Mouse (Mus musculus) heart, embryonic 16.5 days (tissue): ENCODE data around the gene Fgr. TPM values are rescaled to one million over a fixed set of nuclear protein-coding genes. Genes with fewer than 3 reads are reported as not detected.
A peak's percentile ranks its signal among the peaks of the same experiment; 100 is the strongest.

Experiments
- ATAC-seq: fragments of 200-750 bp; cut with Nextera tagmentation; replicated peaks from 2 replicates; pipeline ENCODE4 v1.8.0; 2017; ENCODE audit warnings: moderate number of reproducible peaks; ENCODE audit not compliant: insufficient read depth, low FRiP score; ENCODE audit errors: extremely low read depth
- H3K27ac ChIP-seq: fragments of 300-500 bp; sonication (generic); 2 replicates; pipeline ENCODE4 v1.5.1; 2014; ENCODE audit warnings: mild to moderate bottlenecking, low read length, control low read depth, moderate library complexity
- H3K27me3 ChIP-seq: fragments of 300-500 bp; sonication (generic); 2 replicates; pipeline ENCODE4 v1.6.1; 2014; ENCODE audit warnings: low read length, mixed read lengths; ENCODE audit not compliant: control insufficient read depth, insufficient read depth
- H3K36me3 ChIP-seq: fragments of 300-500 bp; sonication (generic); 2 replicates; pipeline ENCODE4 v1.6.1; 2014; ENCODE audit not compliant: control insufficient read depth, insufficient read depth
- H3K4me1 ChIP-seq: fragments of 300-500 bp; sonication (generic); 2 replicates; pipeline ENCODE4 v1.6.1; 2014; ENCODE audit warnings: low read length, mixed read lengths; ENCODE audit not compliant: control insufficient read depth, insufficient read depth
- H3K4me2 ChIP-seq: fragments of 300-500 bp; sonication (generic); 2 replicates; pipeline ENCODE4 v1.6.1; 2014; ENCODE audit warnings: low read depth, mild to moderate bottlenecking, control low read depth, low read length
- H3K4me3 ChIP-seq: fragments of 300-500 bp; sonication (generic); 2 replicates; pipeline ENCODE4 v1.5.1; 2014; ENCODE audit warnings: mild to moderate bottlenecking, control low read depth, low read length
- H3K9ac ChIP-seq: fragments of 300-500 bp; sonication (generic); 2 replicates; pipeline ENCODE4 v1.6.1; 2014; ENCODE audit warnings: low read length, control low read depth
- H3K9me3 ChIP-seq: fragments of 300-500 bp; sonication (generic); replicated peaks from 2 replicates; pipeline ENCODE4 v1.6.1; 2016; ENCODE audit warnings: low read length; ENCODE audit not compliant: control insufficient read depth
- WGBS: fragments of 180-500 bp; shearing (Covaris S2); extraction: QIAGEN DNeasy Blood & Tissue Kit; methylation state at CpG from one replicate; pipeline ENCODE4 v1.1.7; 2014; 5-methylcytosine and 5-hydroxymethylcytosine counted together
- polyA plus RNA-seq: library from polyadenylated mRNA; unstranded; fragments of >200 nt; fragmentation: Nextera tagmentation; extraction: Ambion mirVana; gene quantifications from 2 replicates; pipeline ENCODE4 v1.2.1, GENCODE M21; 2015

The Fgr gene
- polyA plus RNA-seq, 1 experiment from 2014 or later = 1.4 TPM

DNA sequence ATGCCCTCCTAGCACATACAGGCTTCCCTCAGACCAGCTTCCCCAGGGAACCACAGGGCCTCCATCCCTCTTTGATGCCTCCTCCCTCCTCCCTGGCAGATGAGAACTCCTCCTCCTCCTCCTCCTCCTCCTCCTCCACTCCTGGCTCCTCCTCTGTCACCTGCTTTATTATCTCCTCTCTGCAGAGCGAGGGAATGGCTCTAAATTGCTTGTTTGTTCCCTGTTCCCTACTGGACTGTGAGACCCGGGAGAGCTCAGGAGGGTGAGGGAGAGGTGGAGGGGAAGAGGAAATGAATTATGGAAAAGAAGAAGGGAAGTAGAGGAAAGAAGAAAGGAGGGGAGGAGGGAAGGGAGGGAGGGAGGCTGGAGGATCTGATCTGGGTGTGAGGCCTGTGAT, 18.5 kb upstream of the Fgr start:
- Histone ChIP-seq H3K36me3 (no peaks in the 10 kb centered on the region), H3K27me3 (no peaks in the 10 kb centered on the region), H3K27ac (peak overlapping the region; percentile 14; the same call in 1 of the 2 replicates), H3K9me3 (no peaks in the 10 kb centered on the region), H3K9ac (no peak overlapping the region), H3K4me2 (no peak overlapping the region), H3K4me1 (peaks cover 34% of the 10 kb centered on the region), H3K4me3 (no peak overlapping the region)
- ATAC-seq = no peak
- 32% methylated on average over 2 of the region's 2 CpGs for WGBS

DNA sequence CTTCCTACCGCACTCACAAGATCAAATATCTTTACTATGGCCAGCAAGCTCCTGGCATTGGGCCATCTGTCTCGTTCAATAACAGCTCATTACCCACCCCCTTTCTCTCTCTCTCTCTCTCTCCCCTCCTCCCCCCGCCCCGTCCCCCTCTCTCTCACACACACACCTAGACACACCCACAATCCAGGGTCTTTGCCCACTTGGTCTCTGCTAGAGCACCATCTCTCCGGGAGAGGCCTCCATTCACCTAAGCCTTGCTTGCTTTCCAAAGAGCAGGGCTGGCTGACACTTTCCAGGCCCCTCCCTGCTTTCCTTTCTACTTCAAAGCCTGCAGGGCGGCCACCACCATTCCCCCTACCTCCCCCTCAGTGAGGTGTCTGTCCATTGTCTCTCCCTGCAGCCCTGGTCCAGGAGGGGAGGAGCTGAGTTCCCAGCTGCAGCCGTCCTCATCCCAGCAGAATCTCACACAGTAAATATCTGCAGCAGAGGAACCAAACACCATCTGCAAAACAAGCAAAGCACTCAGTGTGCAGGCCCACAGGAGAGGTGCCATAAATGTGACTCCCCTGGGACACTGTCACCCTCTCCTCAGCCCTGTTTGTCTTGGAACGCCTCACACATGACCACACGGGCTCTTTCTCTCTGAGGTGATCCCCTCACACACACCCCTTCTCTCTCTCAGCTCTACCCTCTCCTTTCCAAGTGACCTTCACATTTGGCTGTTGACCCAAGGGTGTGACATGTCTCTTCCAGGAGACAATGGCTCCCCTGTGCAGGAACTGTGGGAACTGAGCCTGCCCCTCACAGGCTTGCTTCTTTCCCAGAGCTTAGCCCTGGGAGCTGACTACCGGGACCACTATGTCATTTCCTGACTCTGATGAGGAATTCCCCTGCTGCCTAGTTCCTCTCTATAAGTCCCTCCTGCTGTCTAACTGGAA, 14.9 kb upstream of the Fgr start:
- Histone ChIP-seq H3K9me3 (no peaks in the 10 kb centered on the region), H3K9ac (peak overlapping the region; percentile 48), H3K27me3 (no peaks in the 10 kb centered on the region), H3K36me3 (no peaks in the 10 kb centered on the region), H3K4me1 (peaks cover 49% of the 10 kb centered on the region), H3K4me2 (peak overlapping the region; percentile 16; the same call in 1 of the 2 replicates), H3K27ac (peak overlapping the region; percentile 95), H3K4me3 (no peak overlapping the region)
- WGBS = 7% methylated on average over 10 of the region's 10 CpGs
- ATAC-seq = peak; percentile 74

DNA sequence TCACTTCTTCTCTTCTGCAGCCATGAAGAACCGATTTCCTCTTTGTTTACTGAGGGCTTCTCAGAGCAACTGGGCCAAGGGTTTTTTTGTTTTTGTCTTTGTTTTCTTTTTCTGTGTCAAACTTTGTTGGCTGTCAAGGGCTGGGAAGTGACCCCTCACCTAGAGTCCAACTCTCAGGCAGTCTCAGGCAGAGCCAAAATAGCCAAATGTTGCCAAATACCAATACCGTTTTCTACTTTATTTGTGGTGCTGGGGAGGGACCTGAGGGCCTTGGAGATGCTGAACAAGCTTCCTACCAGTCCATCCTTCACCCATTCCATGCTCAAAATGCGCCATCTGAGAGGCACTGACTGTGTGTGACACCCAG, 14.2 kb upstream of the Fgr start:
- Histone ChIP-seq H3K9me3 (no peaks in the 10 kb centered on the region), H3K27ac (peak overlapping the region; percentile 95), H3K4me1 (peaks cover 49% of the 10 kb centered on the region), H3K9ac (no peak overlapping the region; the same call in 1 of the 2 replicates), H3K27me3 (no peaks in the 10 kb centered on the region), H3K4me3 (no peak overlapping the region), H3K4me2 (no peak overlapping the region), H3K36me3 (no peaks in the 10 kb centered on the region)
- WGBS = 51% methylated on average over 3 of the region's 3 CpGs
- ATAC-seq = no peak

DNA sequence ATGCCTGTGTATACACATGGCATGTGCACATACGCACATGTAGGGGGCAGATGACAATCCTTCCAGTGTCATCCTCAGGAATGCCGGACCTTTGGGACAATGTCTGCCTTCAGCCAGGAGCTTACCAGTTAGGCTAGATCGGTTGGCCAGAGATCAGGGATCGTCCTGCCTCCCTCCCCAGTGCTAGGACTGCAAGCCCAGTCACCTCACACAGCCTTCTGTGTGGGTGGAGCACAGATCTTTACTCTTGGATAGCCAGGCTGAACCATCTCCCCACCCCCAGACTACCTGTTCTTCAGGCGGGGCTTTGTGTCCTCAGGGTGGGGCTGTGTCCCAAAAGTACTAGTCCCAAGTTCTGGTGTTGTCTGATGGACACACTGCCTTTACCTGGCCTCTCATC, 13.6 kb upstream of the Fgr start:
- Histone ChIP-seq H3K27ac (peak overlapping the region; percentile 95), H3K4me1 (peaks cover 43% of the 10 kb centered on the region), H3K27me3 (no peaks in the 10 kb centered on the region), H3K9ac (peak overlapping the region; percentile 52; the same call in 1 of the 2 replicates), H3K9me3 (no peaks in the 10 kb centered on the region), H3K36me3 (no peaks in the 10 kb centered on the region), H3K4me3 (no peak overlapping the region), H3K4me2 (peak overlapping the region; percentile 6; the same call in 1 of the 2 replicates)
- no peak; the same call in 1 of the 2 replicates for ATAC-seq
- WGBS = 51% methylated on average over 5 of the region's 5 CpGs

- peak; percentile 42 for ATAC-seq
- H3K4me1 ChIP-seq = peaks cover 36% of the 10 kb centered on the region
These were observed 12.8 kb upstream of the Fgr start for GRCm38 (mm10) chr4:132960864-132961639.

DNA sequence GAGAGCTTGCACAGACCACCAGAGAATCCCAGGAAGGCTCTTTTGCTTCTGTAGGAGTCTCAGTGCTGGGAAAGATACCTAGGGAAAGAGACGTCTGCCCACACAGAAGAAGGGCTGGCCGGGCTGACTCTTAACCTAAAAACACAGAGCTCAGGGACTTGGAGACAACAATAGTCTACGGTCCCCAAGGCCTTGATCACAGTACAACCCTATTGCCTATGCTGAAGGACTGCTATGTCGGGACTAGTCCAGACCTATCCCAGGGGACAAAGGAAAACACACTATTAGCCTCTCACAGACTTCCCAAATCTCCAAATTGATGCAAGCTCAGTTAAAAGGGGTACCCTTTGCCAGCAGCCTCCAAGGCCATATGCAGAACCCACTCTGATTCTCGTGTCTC, 12.0 kb upstream of the Fgr start:
- Histone ChIP-seq H3K9me3 (no peaks in the 10 kb centered on the region), H3K36me3 (no peaks in the 10 kb centered on the region), H3K27ac (peak overlapping the region; percentile 95), H3K27me3 (no peaks in the 10 kb centered on the region), H3K4me1 (peaks cover 36% of the 10 kb centered on the region), H3K9ac (peak overlapping the region; percentile 26; the same call in 1 of the 2 replicates), H3K4me2 (no peak overlapping the region), H3K4me3 (no peak overlapping the region)
- ATAC-seq = no peak
- WGBS = 76% methylated on average over 5 of the region's 5 CpGs

More at GRCm38 (mm10) chr4:132960864-132961639, 12.8 kb upstream of the Fgr start:
- H3K4me3 ChIP-seq = no peak overlapping the region
- H3K9me3 ChIP-seq = no peaks in the 10 kb centered on the region
- no peaks in the 10 kb centered on the region for H3K36me3 ChIP-seq
- 26% methylated on average over 13 of the region's 13 CpGs for WGBS
- peak overlapping the region; percentile 95 for H3K27ac ChIP-seq
- no peaks in the 10 kb centered on the region for H3K27me3 ChIP-seq
- peak overlapping the region; percentile 52 for H3K9ac ChIP-seq
- H3K4me2 ChIP-seq = peak overlapping the region; percentile 41; the same call in 1 of the 2 replicates

DNA sequence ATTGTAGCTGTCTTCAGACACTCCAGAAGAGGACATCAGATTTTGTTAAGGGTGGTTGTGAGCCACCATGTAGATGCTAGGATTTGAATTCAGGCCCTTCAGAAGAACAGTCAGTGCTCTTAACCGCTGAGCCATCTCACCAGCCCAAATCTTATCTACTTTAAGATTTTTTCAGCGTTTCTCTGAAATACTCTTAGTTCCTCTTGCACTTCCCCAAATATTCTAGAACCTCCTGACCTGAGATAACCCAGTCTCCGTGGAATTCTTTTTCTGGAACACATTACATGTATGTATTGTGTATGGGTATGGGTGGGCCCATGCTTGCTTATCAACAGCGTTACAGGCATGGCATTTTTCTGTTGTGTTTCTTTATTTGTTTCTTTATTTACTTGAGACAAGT, 11.3 kb upstream of the Fgr start:
- H3K4me2 ChIP-seq = no peak overlapping the region
- no peaks in the 10 kb centered on the region for H3K36me3 ChIP-seq
- 76% methylated on average over 4 of the region's 4 CpGs for WGBS
- H3K9ac ChIP-seq = no peak overlapping the region
- H3K9me3 ChIP-seq = no peaks in the 10 kb centered on the region
- no peak overlapping the region for H3K27ac ChIP-seq
- H3K4me3 ChIP-seq = no peak overlapping the region
- ATAC-seq = no peak
- no peaks in the 10 kb centered on the region for H3K27me3 ChIP-seq
- H3K4me1 ChIP-seq = peaks cover 41% of the 10 kb centered on the region

DNA sequence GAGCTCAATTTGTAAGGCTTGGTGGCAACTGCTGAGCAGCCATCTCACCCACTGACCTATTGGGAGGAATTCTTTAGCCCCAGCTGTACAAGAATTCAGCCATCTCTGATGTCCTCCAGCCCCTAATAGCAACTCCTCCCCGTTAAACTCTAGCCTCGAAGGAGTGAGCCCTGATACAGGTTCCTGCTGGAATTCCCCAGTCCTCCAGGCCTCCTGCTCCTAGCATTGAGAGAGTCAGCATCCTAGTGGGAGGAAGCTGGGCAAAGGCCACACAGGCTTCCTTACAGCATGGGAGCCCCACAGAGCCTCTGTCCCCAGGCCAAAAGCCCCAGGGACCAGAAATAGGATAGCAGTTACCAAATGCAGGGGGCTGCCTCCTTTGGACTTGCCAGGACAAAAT, 10.5 kb upstream of the Fgr start:
- Histone ChIP-seq H3K27me3 (no peaks in the 10 kb centered on the region), H3K27ac (no peak overlapping the region), H3K9ac (no peak overlapping the region), H3K9me3 (no peaks in the 10 kb centered on the region), H3K4me2 (no peak overlapping the region), H3K36me3 (no peaks in the 10 kb centered on the region), H3K4me1 (peaks cover 41% of the 10 kb centered on the region), H3K4me3 (no peak overlapping the region)
- WGBS = 19% methylated on average over 2 of the region's 2 CpGs
- ATAC-seq = no peak

- Histone ChIP-seq H3K36me3 (no peaks in the 10 kb centered on the region), H3K4me3 (no peak overlapping the region), H3K27ac (no peak overlapping the region), H3K4me1 (peaks cover 35% of the 10 kb centered on the region), H3K9me3 (no peaks in the 10 kb centered on the region), H3K27me3 (no peaks in the 10 kb centered on the region), H3K4me2 (no peak overlapping the region), H3K9ac (no peak overlapping the region)
- 60% methylated on average over 3 of the region's 3 CpGs for WGBS
- no peak for ATAC-seq
These were observed 9.8 kb upstream of the Fgr start for GRCm38 (mm10) chr4:132964064-132964463.
